Mouse (Mus musculus): ENCODE data around the gene Hspa12b.

The Hspa12b gene

DNA sequence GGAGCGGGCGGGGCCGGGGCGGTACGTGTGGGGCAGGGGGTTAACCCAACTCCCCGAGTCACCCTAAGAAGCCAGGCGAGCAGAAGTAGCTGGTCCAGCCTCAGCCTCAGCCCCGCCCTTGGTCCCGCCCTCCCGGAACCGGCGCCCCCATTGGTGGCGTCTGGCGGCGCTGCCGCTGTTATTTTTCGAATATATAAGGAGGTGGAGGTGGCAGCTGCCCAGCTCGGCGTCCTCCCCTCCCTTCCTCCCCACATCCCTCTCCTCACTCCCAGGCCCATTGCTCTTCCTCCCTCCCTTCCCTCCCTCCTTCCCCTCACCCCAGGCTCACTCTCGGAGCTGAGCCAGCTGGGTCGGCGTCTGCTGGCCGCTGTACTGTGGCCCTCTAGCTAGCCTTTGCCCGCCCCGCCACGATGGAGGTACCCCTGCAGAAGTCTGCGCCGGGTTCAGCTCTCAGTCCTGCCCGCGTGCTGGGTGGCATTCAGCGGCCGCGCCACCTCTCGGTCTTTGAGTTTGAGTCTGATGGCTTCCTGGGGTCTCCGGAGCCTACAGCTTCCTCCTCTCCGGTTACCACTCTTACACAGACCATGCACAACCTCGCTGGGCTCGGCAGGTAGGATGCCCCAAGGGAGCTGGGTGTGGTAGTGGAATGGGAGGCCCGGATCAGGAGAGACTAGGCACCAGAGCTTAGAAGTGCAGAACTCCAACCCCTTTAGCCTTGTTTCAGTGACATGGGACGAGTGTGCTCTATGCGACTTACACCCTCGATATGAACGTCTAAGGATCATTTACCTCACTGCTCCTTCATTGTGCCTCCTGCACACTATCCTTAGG, 59.9 kb downstream of the Hspa12b start, which contains the start of the genes Cdc25b and Spef1:
Cdc25b (plus strand) TSS at position 179 of the 831 bp plus-strand sequence.
Spef1 (minus strand) TSS at position 512 of the 831 bp plus-strand sequence.
- peak; percentile 88 to 92 for DNase-seq

DNA sequence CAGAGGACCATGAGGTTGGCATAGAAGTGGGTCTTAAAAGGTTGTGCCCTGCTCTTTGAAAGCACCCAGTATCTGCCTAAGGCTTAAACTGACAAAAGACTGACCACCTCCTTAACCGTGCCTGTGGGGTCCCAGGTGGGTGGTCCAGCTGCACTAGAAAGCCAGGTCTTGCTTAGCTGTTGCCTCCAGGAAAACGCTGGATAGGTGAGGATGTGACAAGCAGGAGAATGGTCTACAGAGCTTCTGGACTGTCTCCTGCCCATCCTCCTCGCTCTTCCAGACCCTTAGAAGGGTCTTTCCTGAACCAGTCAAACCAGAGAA, 60.5 kb downstream of the Hspa12b start:
- DNase-seq, result no peak

DNA sequence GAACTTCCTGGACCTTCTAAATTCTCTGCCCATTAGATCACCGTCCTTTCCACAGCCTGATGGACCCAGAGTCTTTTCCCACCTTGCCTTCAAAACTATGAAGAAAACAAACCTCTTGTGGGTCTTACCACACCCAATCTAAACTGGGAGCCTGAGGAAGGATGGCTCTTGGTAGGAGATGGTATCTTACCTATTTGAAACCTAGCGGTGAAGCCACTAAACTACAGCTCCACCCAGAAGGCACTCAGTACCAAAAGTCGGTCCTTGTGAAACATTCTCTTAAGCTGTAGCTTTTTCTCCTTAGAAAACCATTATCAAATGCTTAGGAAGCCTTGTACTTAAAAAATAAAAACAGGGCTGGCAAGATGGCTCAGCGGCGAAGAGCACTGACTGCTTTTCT, 61.2 kb downstream of the Hspa12b start:
- DNase-seq, result no peak

- DNase-seq, result peak; percentile 45 to 72
Measured at GRCm38 (mm10) chr2:131189521-131190309, 62.6 kb downstream of the Hspa12b start.

DNA sequence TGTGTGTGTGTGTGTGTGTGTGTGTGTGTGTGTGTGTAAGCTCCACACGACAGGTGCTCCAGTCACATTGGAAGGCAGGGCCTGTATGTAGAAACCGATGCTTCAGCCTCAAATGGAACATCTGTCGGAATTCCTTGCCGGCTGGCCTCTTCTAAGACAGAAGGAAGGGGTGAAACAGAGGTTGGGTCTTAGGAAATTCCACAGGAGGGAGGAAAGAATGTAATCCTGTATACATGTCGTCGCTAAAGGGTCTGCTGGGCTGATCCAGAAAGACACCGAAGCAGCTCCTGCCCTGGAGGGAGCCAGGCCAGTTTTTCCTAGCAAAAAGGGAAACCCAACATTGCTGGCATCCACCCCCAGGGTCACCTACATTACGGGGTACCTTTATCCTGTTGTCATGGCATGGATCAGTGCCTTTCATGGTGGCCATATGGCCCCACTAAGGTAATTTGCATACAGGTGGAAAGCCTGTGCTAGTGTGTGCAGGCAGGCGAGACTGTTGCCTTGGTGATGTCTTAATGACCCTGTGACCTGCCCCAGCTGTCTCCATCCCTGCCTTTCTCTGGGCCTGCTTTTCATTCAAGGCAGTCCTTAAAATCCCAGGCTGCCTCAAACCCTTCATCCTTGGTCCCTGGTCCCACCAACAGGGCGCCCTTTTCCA, 63.4 kb downstream of the Hspa12b start:
- peak in 1 of 2 experiments; percentile 38 for DNase-seq

DNA sequence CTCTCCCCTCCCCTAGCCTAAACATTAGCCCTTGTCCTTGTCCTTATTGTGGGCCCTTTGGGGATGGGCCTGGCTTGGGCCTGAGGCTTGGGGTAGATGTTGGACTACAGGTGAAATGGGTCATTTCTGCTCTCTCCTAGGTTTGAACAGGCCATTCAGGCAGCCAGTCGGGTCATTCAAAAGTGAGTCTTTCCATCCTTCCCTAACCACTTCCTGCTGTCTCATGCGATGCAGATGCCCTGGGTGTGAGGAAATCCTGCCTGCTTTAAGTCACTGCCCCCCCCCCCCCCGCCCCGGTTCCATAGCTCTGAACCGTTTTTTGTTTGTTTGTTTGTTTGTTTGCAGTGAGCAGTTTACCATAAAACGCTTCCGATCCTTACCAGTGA, 63.9 kb downstream of the Hspa12b start:
- no peak for DNase-seq
